Mouse (Mus musculus): ENCODE measurements around the gene Gm26620. TPM values are rescaled to one million over a fixed set of nuclear protein-coding genes. Genes with fewer than 3 reads are reported as not detected.

Gm26620 gene
- polyA plus RNA-seq, 1 experiment from 2014 or later = 1.4 TPM

DNA sequence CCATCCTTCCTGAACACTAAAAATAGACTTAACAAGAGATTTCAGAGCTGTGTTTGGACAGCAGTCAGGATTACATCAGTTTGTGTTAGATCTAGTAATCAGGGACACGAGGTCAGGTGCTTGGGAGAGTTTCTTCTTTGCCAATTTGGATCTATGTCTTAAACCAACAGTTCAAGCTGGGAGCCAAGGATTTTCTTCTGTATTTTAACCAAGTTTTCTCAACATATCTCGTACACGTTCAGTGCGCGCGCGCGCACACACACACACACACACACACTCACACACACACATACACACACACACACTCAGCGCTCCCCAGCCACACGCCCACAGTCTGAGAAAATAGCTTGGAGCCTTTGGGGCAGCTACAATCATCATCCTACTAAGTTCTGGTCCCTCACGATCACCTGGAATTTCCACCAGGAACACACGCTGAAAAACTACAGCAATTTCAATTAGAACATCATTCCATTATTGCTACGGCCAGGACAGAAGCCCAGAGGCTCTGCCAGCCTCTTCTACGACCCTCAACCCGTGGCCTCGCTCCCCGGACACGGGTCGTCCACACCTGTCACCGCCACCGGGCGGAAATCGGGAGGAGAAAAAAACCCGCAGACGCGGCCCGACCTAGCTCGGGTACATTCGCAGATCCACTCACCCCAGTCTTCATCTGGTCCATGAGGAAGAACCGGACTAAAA is 17.7 kb upstream of the Gm26620 start:
- ATAC-seq (ENCODE audit: low FRiP score, low TSS enrichment) (peak; percentile 47), DNase-seq (ENCODE audit: low spot score) (peak; percentile 40)
- TF ChIP-seq EP300 (optimal IDR thresholded peaks at IDR 0.05) = no peak
- TF ChIP-seq CTCF (IDR thresholded peaks at IDR 0.05; ENCODE audit: low read depth) = no peak
- Histone ChIP-seq H3K4me2 (replicated peaks; ENCODE audit: low read depth) (peak overlapping the region; percentile 77), H3K4me3 (ENCODE audit: low read depth, low read length) (peak overlapping the region; percentile 87), H3K36me3 (ENCODE audit: control insufficient read depth, insufficient read depth, low read length) (no peaks in the 10 kb centered on the region), H3K27ac (replicated peaks) (peak overlapping the region; percentile 82), H3K27me3 (ENCODE audit: control insufficient read depth, insufficient read depth, low read length) (no peaks in the 10 kb centered on the region), H3K9me3 (ENCODE audit: control insufficient read depth, low read length) (no peaks in the 10 kb centered on the region), H3K4me1 (replicated peaks; ENCODE audit: control insufficient read depth, insufficient read depth) (0 out of 2 replicates have a peak, but pooled peaks cover 3% of the 10 kb centered on the region), H3K9ac (ENCODE audit: low read length) (peak overlapping the region; percentile 83)
- 2% methylated on average over 30 of the region's 30 CpGs for WGBS

DNA sequence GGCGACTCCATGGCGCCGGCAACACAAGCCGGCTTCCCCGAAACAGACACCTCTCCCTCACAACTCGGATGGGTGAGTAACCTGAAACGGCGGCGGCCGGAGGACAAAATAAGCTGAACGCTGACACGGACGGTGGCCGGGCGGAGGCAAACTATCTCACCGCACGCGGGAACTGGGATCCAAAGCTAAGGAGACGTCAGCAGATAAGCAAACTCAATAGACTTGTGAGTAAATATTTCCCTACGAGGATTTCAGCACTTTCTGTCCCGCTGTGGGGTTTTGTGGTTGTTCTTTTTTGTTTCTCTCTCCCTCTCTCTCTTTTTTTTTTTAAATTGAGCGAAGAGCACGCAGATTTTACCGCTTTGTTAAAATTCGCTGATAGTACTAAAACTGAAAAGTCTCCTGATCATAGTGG is 17.2 kb upstream of the Gm26620 start, which contains the start of gene Atf6:
Gene Atf6 (minus strand): TSS at position 81 of the 415 bp plus-strand sequence.
- Histone ChIP-seq H3K4me3 (ENCODE audit: low read depth, low read length) (peak within 1 kb of the TSS; percentile 87), H3K4me1 (replicated peaks; ENCODE audit: control insufficient read depth, insufficient read depth) (0 out of 2 replicates have a peak, but pooled peaks cover 3% of the 10 kb centered on the region), H3K27ac (replicated peaks) (peak within 1 kb of the TSS; percentile 82), H3K36me3 (ENCODE audit: control insufficient read depth, insufficient read depth, low read length) (no peaks in the 10 kb centered on the region), H3K9me3 (ENCODE audit: control insufficient read depth, low read length) (no peaks in the 10 kb centered on the region), H3K9ac (ENCODE audit: low read length) (peak within 1 kb of the TSS; percentile 83), H3K4me2 (replicated peaks; ENCODE audit: low read depth) (peak within 1 kb of the TSS; percentile 77), H3K27me3 (ENCODE audit: control insufficient read depth, insufficient read depth, low read length) (no peaks in the 10 kb centered on the region)
- DNase-seq (ENCODE audit: low spot score) (peak; percentile 95), ATAC-seq (ENCODE audit: low FRiP score, low TSS enrichment) (peak; percentile 84)
- WGBS = 0% methylated on average over 25 of the region's 25 CpGs
- no peak; the same call in 1 of the 2 replicates for TF ChIP-seq CTCF (IDR thresholded peaks at IDR 0.05; ENCODE audit: low read depth)
- TF ChIP-seq EP300 (optimal IDR thresholded peaks at IDR 0.05) = peak; percentile 50

DNA sequence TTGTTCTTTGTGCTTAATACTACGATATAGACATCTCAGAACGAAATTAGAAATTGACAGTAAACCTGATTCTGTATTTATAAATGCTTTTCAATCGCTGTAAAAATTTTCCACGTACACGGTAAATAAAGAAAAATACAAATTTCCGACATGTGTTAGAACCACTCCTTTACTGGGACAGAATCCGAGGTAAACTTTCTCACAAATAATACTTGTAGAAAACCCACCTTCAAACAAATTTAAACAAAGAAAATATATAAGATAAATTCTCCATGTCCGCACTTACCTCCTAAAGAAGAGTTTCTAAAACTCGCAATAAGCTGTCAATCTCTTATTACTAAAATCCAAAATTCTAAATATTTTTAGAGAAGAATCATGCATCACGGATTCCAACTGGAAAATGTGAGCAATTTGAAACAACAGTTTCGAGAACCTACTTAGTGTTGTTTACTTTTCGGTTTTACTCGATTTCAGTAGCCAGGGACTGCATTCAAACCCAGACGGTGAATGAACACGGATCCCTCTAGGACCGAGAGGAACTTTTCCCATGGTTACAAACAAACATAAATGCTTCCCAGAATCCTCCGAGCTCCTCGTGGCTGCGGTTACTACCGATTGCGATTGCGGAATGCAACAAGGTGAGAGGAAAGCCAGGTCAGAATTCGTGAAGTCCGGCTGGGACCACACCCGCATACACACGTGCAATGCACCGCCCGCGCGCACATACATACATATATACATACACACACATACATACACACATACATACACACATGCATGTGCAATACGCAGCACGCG is 16.6 kb upstream of the Gm26620 start:
- Histone ChIP-seq H3K36me3 (ENCODE audit: control insufficient read depth, insufficient read depth, low read length) (no peaks in the 10 kb centered on the region), H3K27me3 (ENCODE audit: control insufficient read depth, insufficient read depth, low read length) (no peaks in the 10 kb centered on the region), H3K9me3 (ENCODE audit: control insufficient read depth, low read length) (no peaks in the 10 kb centered on the region), H3K4me3 (ENCODE audit: low read depth, low read length) (peak overlapping the region; percentile 87), H3K4me1 (replicated peaks; ENCODE audit: control insufficient read depth, insufficient read depth) (0 out of 2 replicates have a peak, but pooled peaks cover 3% of the 10 kb centered on the region), H3K4me2 (replicated peaks; ENCODE audit: low read depth) (peak overlapping the region; percentile 77), H3K27ac (replicated peaks) (0 out of 2 replicates have a peak overlapping the region, but pooled peaks have one; percentile 30), H3K9ac (ENCODE audit: low read length) (peak overlapping the region; percentile 83)
- ATAC-seq (ENCODE audit: low FRiP score, low TSS enrichment) = peak; percentile 87
- under 1% methylated on average over 33 of the region's 33 CpGs for WGBS
- TF ChIP-seq CTCF (IDR thresholded peaks at IDR 0.05; ENCODE audit: low read depth) (no peak), EP300 (optimal IDR thresholded peaks at IDR 0.05) (no peak)
- DNase-seq (ENCODE audit: low spot score) = peak; percentile 83

DNA sequence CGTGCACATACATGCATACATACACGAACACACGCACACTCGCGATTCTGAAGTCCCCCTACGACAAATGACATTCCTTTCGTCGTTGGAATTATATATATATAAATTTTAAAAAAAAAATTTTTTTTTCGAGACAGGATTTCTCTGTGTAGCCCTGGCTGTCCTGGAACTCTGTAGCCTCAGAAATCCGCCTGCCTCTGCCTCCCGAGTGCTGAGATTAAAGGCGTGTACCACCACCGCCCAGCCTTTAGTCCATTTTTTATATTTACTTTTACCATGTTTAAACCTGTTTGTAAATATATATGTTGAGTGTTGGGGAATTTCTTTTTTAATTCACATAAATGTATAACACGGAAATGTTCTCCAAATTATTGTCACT is 16.0 kb upstream of the Gm26620 start:
- Histone ChIP-seq H3K4me3 (ENCODE audit: low read depth, low read length) (peak overlapping the region; percentile 87), H3K4me2 (replicated peaks; ENCODE audit: low read depth) (peak overlapping the region; percentile 77), H3K27me3 (ENCODE audit: control insufficient read depth, insufficient read depth, low read length) (no peaks in the 10 kb centered on the region), H3K36me3 (ENCODE audit: control insufficient read depth, insufficient read depth, low read length) (no peaks in the 10 kb centered on the region), H3K9ac (ENCODE audit: low read length) (peak overlapping the region; percentile 59), H3K27ac (replicated peaks) (no peak overlapping the region), H3K4me1 (replicated peaks; ENCODE audit: control insufficient read depth, insufficient read depth) (0 out of 2 replicates have a peak, but pooled peaks cover 3% of the 10 kb centered on the region), H3K9me3 (ENCODE audit: control insufficient read depth, low read length) (no peaks in the 10 kb centered on the region)
- 0 out of 2 replicates have a peak, but pooled peaks have one; percentile 14 for ATAC-seq (ENCODE audit: low FRiP score, low TSS enrichment)
- WGBS = 11% methylated on average over 14 of the region's 14 CpGs
- TF ChIP-seq CTCF (IDR thresholded peaks at IDR 0.05; ENCODE audit: low read depth) = no peak
- no peak for TF ChIP-seq EP300 (optimal IDR thresholded peaks at IDR 0.05)
- DNase-seq (ENCODE audit: low spot score) = no peak

DNA sequence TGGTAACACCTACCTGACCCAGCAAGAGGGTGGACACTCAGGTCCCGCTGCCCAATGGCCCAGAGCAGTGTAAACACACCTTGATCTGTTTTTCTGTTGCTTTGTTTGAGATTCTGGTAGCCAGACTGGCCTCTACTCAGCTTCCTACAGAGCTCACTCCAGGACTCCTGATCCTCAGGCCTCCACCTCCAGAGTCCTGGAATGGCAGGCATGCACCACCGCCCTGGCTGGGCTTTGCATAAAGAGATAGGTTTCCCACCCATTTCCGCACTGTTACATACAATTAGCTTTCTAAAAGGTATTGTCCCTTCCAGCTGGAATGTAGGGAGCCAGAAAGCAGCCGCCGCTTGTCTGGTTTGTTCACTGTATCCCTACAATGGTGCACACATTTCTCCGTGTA is 13.5 kb upstream of the Gm26620 start:
- TF ChIP-seq CTCF (IDR thresholded peaks at IDR 0.05; ENCODE audit: low read depth) = no peak
- no peak for TF ChIP-seq EP300 (optimal IDR thresholded peaks at IDR 0.05)
- WGBS = 70% methylated on average over 6 of the region's 6 CpGs
- H3K36me3 ChIP-seq (ENCODE audit: control insufficient read depth, insufficient read depth, low read length) = no peaks in the 10 kb centered on the region

More for the DNA sequence above, 13.5 kb upstream of the Gm26620 start:
- H3K9ac ChIP-seq (ENCODE audit: low read length) = no peak overlapping the region
- H3K4me1 ChIP-seq (replicated peaks; ENCODE audit: control insufficient read depth, insufficient read depth) = 0 out of 2 replicates have a peak, but pooled peaks cover 3% of the 10 kb centered on the region
- no peak overlapping the region for H3K4me2 ChIP-seq (replicated peaks; ENCODE audit: low read depth)
- no peak overlapping the region for H3K27ac ChIP-seq (replicated peaks)
- H3K9me3 ChIP-seq (ENCODE audit: control insufficient read depth, low read length) = no peaks in the 10 kb centered on the region
- ATAC-seq (ENCODE audit: low FRiP score, low TSS enrichment) = no peak
- no peak for DNase-seq (ENCODE audit: low spot score)
- no peak overlapping the region for H3K4me3 ChIP-seq (ENCODE audit: low read depth, low read length)
- H3K27me3 ChIP-seq (ENCODE audit: control insufficient read depth, insufficient read depth, low read length) = no peaks in the 10 kb centered on the region
